Mouse (Mus musculus): ENCODE data around the gene Aldh1a1. TPM values are rescaled to one million over a fixed set of nuclear protein-coding genes. Genes with fewer than 3 reads are reported as not detected.

The Aldh1a1 gene
- polyA plus RNA-seq, 1 experiment from 2014 or later = 5.2 TPM

Other genes with a start within 250 kb of the Aldh1a1 start
- gene Anxa1, start 101.8 kb upstream of the Aldh1a1 start, polyA plus RNA-seq (2015; fragmentation: Nextera tagmentation; extraction: Ambion mirVana) = 37.8 and 46.2 TPM in 2 replicates
- 5.9 and 7.7 TPM in 2 replicates for gene Aldh1a7, start 234.8 kb downstream of the Aldh1a1 start, polyA plus RNA-seq (2015; fragmentation: Nextera tagmentation; extraction: Ambion mirVana)